Mouse (Mus musculus) kidney, postnatal 0 days (tissue): ENCODE measurements around the gene Tmem183a. TPM values are rescaled to one million over a fixed set of nuclear protein-coding genes. Genes with fewer than 3 reads are reported as not detected.

Experiments used
- ATAC-seq: fragments of 200-750 bp; cut with Nextera tagmentation; replicated peaks from 2 replicates; pipeline ENCODE4 v1.8.0; 2017; ENCODE audit warnings: low read depth, moderate number of reproducible peaks, moderate TSS enrichment, moderate library complexity; ENCODE audit not compliant: low FRiP score
- DNase-seq: peaks from one replicate; pipeline ENCODE4 v3.0.0-alpha.2; 2016; ENCODE audit warnings: low spot score
- H3K27ac ChIP-seq: fragments of 300-500 bp; sonication (generic); 2 replicates; pipeline ENCODE4 v1.5.1; 2014; ENCODE audit warnings: mild to moderate bottlenecking
- H3K27me3 ChIP-seq: fragments of 300-500 bp; sonication (generic); 2 replicates; pipeline ENCODE4 v1.6.1; 2014; ENCODE audit warnings: low read length, mixed read lengths; ENCODE audit not compliant: insufficient read depth
- H3K36me3 ChIP-seq: fragments of 300-500 bp; sonication (generic); 2 replicates; pipeline ENCODE4 v1.6.1; 2014; ENCODE audit warnings: low read length, mixed read lengths; ENCODE audit not compliant: insufficient read depth
- H3K4me1 ChIP-seq: fragments of 300-500 bp; sonication (generic); replicated peaks from 2 replicates; pipeline ENCODE4 v1.6.1; 2014; ENCODE audit warnings: antibody characterized with exemption, low read length, mixed read lengths; ENCODE audit not compliant: insufficient read depth
- H3K4me2 ChIP-seq: fragments of 300-500 bp; sonication (generic); 2 replicates; pipeline ENCODE4 v1.6.1; 2014; ENCODE audit warnings: mild to moderate bottlenecking, low read length, moderate library complexity, mixed read lengths
- H3K4me3 ChIP-seq: fragments of 300-500 bp; sonication (generic); replicated peaks from 2 replicates; pipeline ENCODE4 v1.5.1; 2014; ENCODE audit warnings: low read depth, low read length
- H3K9ac ChIP-seq: fragments of 300-500 bp; sonication (generic); 2 replicates; pipeline ENCODE4 v1.6.1; 2014; ENCODE audit warnings: low read depth, low read length
- H3K9me3 ChIP-seq: fragments of 300-500 bp; sonication (generic); replicated peaks from 2 replicates; pipeline ENCODE4 v1.6.1; 2016; ENCODE audit warnings: low read length, inconsistent platforms, mixed read lengths
- CTCF ChIP-seq: IDR thresholded peaks from 2 replicates; pipeline ENCODE4 v1.5.1; 2016; ENCODE audit warnings: antibody characterized with exemption, low read depth, mild to moderate bottlenecking, moderate library complexity
- WGBS: fragments of 180-500 bp; shearing (Covaris S2); extraction: QIAGEN DNeasy Blood & Tissue Kit; methylation state at CpG from one replicate; pipeline ENCODE4 v1.1.7; 2014; 5-methylcytosine and 5-hydroxymethylcytosine counted together
- polyA plus RNA-seq: library from polyadenylated mRNA; unstranded; fragments of >200 nt; fragmentation: Nextera tagmentation; extraction: Ambion mirVana; gene quantifications from 2 replicates; pipeline ENCODE4 v1.2.1, GENCODE M21; 2015

The Tmem183a gene
- polyA plus RNA-seq, 1 experiment from 2014 or later, result 56.7 TPM

DNA sequence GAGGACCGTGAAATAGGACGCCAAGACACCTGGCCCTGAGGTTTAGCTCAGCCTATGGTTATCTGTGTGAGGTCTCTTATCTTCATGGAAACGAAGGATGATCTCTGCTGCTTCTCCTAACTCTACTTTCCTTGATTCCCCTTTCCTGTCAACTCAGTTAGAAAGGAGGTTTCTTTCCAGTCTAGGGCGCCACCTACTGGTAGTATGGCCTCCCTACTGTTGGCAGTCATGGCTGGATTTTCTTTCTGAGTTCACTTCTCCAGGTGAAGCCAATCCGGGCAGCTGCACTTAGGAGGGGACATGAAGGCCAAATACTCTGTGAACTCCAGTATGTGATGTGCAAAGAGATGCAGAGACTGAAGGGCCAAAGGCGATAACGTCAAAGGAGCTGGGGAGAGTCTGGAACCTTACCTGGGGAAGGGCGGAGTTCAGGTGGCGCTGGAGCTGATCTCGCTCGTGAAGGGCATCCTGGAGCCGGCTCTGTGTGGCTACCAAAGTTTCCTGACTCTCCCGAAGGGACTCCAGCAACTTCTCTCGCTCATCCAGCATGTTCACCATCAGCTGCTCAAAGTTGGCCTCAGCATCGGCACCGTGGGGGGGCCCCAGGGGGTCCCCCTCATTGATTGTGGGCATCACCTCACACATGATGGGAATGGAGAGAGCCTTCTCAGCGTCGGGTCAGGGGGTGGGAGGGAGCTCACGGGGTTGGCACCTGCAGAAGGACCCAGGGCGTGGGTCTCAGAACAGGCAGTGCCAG, 29.7 kb downstream of the Tmem183a start:
- Histone ChIP-seq H3K4me3 (no peak overlapping the region), H3K4me1 (no peaks in the 10 kb centered on the region), H3K9ac (no peak overlapping the region), H3K4me2 (no peak overlapping the region), H3K9me3 (no peaks in the 10 kb centered on the region), H3K36me3 (no peaks in the 10 kb centered on the region), H3K27ac (no peak overlapping the region), H3K27me3 (no peaks in the 10 kb centered on the region)
- ATAC-seq (no peak), DNase-seq (peak; percentile 88)
- TF ChIP-seq CTCF, result peak; percentile 97
- WGBS, result 58% methylated on average over 20 of the region's 20 CpGs

GRCm38 (mm10) chr1:134326841-134327346, 34.9 kb downstream of the Tmem183a start:
- DNase-seq (no peak), ATAC-seq (no peak)
- Histone ChIP-seq H3K4me2 (no peak overlapping the region), H3K27me3 (no peaks in the 10 kb centered on the region), H3K9me3 (no peaks in the 10 kb centered on the region), H3K9ac (no peak overlapping the region), H3K4me1 (no peaks in the 10 kb centered on the region), H3K27ac (no peak overlapping the region), H3K36me3 (no peaks in the 10 kb centered on the region), H3K4me3 (no peak overlapping the region)
- WGBS, result 88% methylated on average over 12 of the region's 12 CpGs
- TF ChIP-seq CTCF, result no peak

GRCm38 (mm10) chr1:134322591-134322990, 39.2 kb downstream of the Tmem183a start:
- H3K4me1 ChIP-seq, result no peaks in the 10 kb centered on the region
- H3K36me3 ChIP-seq, result no peaks in the 10 kb centered on the region
- 66% methylated on average over 6 of the region's 6 CpGs for WGBS
- H3K9ac ChIP-seq, result no peak overlapping the region
- H3K27me3 ChIP-seq, result no peaks in the 10 kb centered on the region
- no peak overlapping the region for H3K4me3 ChIP-seq
- no peak overlapping the region for H3K27ac ChIP-seq
- H3K4me2 ChIP-seq, result no peak overlapping the region
- DNase-seq, result peak; percentile 55
- no peaks in the 10 kb centered on the region for H3K9me3 ChIP-seq
- TF ChIP-seq CTCF, result peak; percentile 72
- ATAC-seq, result no peak

- Histone ChIP-seq H3K4me1 (no peaks in the 10 kb centered on the region), H3K9me3 (no peaks in the 10 kb centered on the region), H3K9ac (no peak overlapping the region), H3K27ac (no peak overlapping the region), H3K4me2 (no peak overlapping the region), H3K4me3 (no peak overlapping the region), H3K27me3 (no peaks in the 10 kb centered on the region), H3K36me3 (no peaks in the 10 kb centered on the region)
- DNase-seq, result no peak
- WGBS, result 36% methylated on average over 14 of the region's 14 CpGs
- no peak for TF ChIP-seq CTCF
- ATAC-seq, result no peak; the same call in 1 of the 2 replicates
These were observed 41.0 kb downstream of the Tmem183a start for GRCm38 (mm10) chr1:134320691-134321301.

DNA sequence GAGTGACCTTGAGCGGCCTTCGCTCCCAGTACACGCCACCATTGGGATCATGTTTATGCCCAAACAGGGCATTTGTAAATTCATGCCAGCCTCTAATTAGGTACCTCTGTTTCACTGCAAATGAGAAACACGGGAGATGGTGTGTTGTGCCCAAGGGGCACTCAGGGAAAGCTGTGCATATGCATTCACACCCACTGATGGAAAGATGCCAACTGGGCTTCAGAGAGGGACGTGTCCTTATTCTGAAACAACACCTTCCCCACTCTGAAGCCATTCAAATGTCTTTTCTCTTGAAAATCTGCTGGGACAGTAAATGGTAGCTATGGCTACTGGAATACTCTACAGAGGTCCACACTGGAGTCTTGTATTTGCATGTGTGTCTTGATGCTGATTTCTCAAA, 43.5 kb downstream of the Tmem183a start:
- Histone ChIP-seq H3K4me1 (no peaks in the 10 kb centered on the region), H3K9ac (no peak overlapping the region), H3K27me3 (no peaks in the 10 kb centered on the region), H3K4me3 (no peak overlapping the region), H3K27ac (no peak overlapping the region), H3K4me2 (no peak overlapping the region), H3K9me3 (no peaks in the 10 kb centered on the region), H3K36me3 (no peaks in the 10 kb centered on the region)
- WGBS, result 81% methylated on average over 5 of the region's 5 CpGs
- DNase-seq (no peak), ATAC-seq (no peak)
- no peak for TF ChIP-seq CTCF

- ATAC-seq (no peak), DNase-seq (no peak)
- no peaks in the 10 kb centered on the region for H3K4me1 ChIP-seq
- H3K9me3 ChIP-seq, result no peaks in the 10 kb centered on the region
- 77% methylated on average over 9 of the region's 9 CpGs for WGBS
- no peak for TF ChIP-seq CTCF
- no peak overlapping the region for H3K4me3 ChIP-seq
- H3K9ac ChIP-seq, result no peak overlapping the region
- H3K36me3 ChIP-seq, result no peaks in the 10 kb centered on the region
- no peaks in the 10 kb centered on the region for H3K27me3 ChIP-seq
- H3K27ac ChIP-seq, result no peak overlapping the region
- H3K4me2 ChIP-seq, result no peak overlapping the region
These were observed 45.4 kb downstream of the Tmem183a start for GRCm38 (mm10) chr1:134316361-134316760.
